Mouse (Mus musculus): Measurements from ENCODE around the gene Fam198a.

- TF ChIP-seq CTCF (IDR thresholded peaks at IDR 0.05; ENCODE audit: low read depth, low read length) (no peak), POLR2A (IDR thresholded peaks at IDR 0.05; ENCODE audit: borderline replicate concordance, low read depth, low read length) (no peak)
Measured at GRCm38 (mm10) chr9:121904946-121905345, 45.8 kb upstream of the Fam198a start.
